Mouse (Mus musculus) ovary, adult 18-20 months (tissue): ENCODE measurements around the gene Mcm10.

ENCODE experiments used
- DNase-seq: peaks from one replicate; pipeline ENCODE4 v3.0.0; 2022; ENCODE audit warnings: low spot score, mixed read lengths

Mcm10 gene

DNA sequence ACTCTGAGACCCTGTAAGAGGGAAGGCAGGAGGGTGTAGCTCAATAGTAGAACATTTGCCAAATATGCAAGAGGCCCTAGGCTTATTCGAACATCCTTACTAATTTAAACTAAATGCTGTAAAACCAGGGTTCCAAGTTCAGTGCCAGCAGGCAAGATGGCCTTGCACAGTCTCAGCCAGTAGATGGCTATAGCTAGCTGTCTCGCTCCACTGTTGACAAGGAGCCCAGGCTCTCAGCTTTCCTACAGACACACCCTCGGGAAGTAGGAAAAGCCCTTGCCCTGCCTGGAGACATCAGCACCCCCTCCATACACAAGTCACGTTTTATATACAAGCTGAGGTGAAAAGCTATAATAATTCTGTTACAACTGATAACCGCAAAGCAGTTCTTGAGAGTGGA lies 20.1 kb upstream of the Mcm10 start:
- DNase-seq, result no peak

- no peak for DNase-seq
Observed at GRCm38 (mm10) chr2:5031215-5031614, 18.6 kb upstream of the Mcm10 start.

DNA sequence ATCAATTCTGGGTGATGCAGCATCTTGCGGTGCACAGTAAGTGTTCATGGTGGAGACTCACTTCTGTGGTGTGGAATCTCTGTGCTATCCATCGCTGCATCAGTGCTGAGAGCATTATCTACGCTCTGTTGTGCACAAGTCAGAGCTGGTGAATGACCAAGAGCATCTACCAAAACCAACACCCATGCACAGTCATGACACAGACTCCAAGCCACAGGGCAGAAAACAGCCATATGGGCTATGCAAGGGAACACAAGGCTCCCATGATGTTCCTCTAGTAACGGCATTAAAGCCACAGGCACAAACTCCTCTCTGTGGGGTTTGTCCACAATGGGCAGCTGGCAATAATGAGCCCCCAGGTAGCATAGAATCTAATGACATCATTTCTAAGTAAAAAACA lies 17.2 kb upstream of the Mcm10 start:
- no peak for DNase-seq

- DNase-seq, result no peak
Observed at GRCm38 (mm10) chr2:5028047-5028446, 15.5 kb upstream of the Mcm10 start.

GRCm38 (mm10) chr2:5027057-5027456 lies 14.5 kb upstream of the Mcm10 start:
- no peak for DNase-seq

GRCm38 (mm10) chr2:5025162-5025733 lies 12.7 kb upstream of the Mcm10 start:
- DNase-seq, result no peak

DNA sequence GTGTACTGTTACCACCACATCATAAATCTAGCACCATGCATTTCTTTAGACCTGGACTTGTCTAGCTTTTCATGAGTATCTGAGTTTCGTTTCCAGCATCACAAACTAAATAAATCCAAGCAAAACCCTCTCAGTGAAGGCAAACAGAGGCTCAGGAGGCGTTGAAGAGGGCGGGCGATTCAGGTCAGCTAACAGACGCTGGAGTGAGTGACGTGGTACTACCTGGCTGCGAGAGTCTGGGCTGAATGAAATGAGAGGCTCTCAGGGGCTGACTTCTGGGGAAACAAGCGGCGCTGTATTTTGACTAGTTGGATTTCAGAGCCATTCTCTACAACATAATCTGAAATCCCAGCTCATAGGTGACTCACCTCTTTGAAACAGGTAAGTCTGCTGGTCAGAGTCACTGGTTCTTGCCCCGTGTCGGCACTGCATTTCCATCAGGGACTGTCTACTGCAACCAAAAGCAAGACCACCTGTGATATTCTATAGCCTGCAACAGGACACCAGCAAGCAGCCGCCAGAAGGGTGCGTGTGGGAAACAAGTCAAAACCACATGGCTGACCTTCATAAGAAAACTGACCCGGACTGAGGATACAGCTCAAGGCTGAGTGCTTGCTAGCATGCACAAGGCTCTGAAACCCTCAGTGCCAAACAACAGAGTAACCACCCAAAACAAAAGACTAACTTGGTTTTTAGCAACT lies 11.3 kb upstream of the Mcm10 start:
- peak; percentile 46 for DNase-seq

DNA sequence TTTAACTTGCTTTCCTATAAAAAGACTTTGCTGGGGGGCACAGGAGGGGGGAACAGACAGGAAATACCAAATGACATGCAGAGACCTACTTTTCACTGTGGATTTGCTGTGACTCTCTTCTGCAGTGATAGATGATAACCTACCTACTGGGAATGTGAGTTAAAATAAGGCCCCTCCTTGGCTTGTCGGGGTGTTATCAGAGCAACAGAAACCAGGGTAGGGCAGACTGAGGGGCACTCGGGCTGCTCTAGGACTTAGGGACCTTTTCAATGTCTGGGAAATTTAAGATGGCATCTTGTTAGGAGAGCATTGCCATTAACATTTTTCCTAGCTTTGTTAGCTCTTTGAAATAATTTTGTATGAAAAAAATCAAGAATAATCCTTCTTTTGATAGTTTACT lies 10.7 kb upstream of the Mcm10 start:
- DNase-seq, result no peak

DNA sequence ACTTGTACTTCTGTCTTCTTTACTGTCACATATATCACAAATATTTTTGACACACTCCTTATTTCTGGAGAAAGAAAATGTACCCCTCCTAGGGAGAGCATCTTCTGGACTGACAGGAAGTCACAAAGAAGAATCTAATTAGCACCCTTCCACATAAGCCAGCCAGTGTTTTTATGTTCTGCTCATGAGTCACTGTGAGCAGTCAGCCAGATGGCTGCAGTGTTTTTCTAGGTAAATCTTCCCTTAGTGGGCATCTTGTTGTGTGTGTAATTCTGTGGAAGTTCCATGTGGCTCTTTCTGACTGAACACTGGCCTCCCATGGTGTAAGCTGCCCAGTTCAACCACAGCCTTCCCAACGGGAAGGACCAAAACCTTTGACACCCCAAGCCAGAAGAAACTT lies 7.1 kb upstream of the Mcm10 start:
- DNase-seq, result no peak

- DNase-seq, result no peak
Observed at GRCm38 (mm10) chr2:5016922-5017321, 4.3 kb upstream of the Mcm10 start.

GRCm38 (mm10) chr2:5015527-5015926 lies 2.9 kb upstream of the Mcm10 start:
- DNase-seq, result no peak

DNA sequence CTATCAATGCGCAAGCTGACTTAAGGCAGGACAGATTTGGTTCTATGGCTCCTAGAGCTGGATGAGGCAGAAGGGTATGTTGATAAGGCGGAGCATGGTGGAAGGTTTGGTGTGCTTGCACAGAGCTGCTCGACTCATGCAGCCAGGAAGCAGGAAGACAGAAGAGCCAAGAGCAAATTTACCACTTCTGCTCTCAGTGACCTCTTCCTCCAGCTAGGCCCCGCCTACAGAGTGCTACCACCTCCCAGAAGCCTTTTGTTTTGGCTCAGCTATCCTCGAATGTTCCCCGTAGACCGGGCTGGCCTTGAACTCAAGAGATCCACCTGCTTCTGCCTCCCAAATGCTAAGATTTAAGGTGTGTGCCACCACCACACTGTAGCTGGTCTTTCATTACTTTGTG lies 2.0 kb upstream of the Mcm10 start:
- DNase-seq, result no peak

- no peak for DNase-seq
Observed at GRCm38 (mm10) chr2:5011898-5012490, 597 bp downstream of the Mcm10 start.

GRCm38 (mm10) chr2:5007107-5007506 lies 5.5 kb downstream of the Mcm10 start:
- DNase-seq, result no peak

GRCm38 (mm10) chr2:5001266-5001665 lies 11.3 kb downstream of the Mcm10 start:
- DNase-seq, result no peak

DNA sequence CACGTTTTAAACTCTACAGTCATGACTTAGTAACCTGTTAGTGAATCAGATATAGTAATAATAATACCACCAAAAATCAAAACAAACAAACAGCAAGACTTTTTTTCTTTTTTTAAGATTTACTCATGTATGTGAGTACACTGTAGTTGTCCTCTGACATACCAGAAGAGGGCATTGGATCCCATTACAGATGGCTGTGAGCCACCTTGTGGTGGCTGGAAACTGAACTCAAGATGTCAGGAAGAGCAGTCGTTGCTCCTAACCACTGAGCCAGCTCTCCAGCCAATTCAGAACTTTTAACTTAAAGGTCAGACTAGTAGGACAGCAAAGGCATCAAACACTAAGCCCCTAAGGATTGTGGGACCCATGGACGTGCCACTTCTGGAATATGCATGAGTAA lies 13.7 kb downstream of the Mcm10 start:
- DNase-seq, result no peak

GRCm38 (mm10) chr2:4996421-4996824 lies 16.2 kb downstream of the Mcm10 start:
- DNase-seq, result no peak

GRCm38 (mm10) chr2:4995646-4996045 lies 16.9 kb downstream of the Mcm10 start:
- no peak for DNase-seq

- no peak for DNase-seq
Observed at GRCm38 (mm10) chr2:4994436-4994835, 18.2 kb downstream of the Mcm10 start.

GRCm38 (mm10) chr2:4993584-4993983 lies 19.0 kb downstream of the Mcm10 start:
- DNase-seq, result no peak

- no peak for DNase-seq
Observed at GRCm38 (mm10) chr2:4988826-4989424, 23.7 kb downstream of the Mcm10 start.

DNA sequence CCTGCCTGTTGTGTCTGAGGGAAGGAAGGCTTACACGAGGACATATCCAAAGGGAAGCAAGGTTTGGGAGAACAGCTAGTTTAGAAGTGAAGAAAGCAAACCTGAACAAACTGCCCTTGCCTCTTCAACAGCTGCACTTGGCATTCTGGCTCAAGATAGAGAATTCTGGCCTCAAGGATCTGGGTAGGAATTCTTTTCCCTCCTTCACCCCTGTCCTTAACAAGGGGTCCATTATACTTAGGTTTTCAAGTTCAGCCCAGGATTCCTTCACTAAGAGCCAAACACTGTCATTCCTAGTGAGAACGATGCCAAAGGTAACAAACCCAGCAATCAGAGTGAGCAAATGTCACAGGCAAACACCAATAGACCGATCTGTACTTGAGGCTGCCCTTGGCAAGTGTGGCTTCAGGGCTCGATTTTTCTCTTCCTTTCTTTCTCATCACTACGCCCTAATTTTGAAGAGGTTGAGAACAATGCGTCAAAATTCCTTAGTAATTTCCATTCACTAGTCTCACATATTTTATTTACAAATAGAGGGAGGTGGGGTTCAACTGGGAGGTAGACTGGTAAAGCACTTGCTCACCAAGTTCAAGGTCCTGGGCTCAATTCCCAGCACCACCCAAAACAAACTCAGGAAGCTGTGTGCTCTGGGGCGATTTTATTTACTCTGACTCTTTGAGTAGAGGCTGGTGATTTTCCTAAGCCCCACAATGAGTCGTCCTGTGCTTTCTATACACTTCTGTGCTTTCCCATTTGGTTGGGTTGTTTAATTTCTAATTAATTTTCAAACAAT lies 25.0 kb downstream of the Mcm10 start:
- DNase-seq, result no peak

DNA sequence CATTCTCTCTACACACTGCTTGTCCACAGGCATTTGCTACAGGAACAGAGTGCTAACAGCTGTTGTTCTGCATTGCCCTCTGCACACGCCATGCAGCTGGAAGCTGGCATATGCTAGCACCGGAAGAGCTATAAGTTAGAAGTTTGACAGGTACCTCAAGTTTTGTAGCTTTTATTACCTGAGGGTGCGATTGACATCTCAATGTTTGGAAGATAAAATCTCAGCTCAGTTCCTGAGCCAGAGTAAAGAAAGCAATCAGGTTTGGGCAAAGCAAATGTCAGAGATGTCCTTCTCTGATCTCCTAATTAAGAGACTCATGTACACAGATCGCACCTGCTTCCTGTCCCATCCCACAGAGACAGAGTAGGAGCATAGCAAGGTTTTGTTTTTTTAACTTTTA lies 25.8 kb downstream of the Mcm10 start:
- DNase-seq, result no peak
